Mouse (Mus musculus) layer of hippocampus, adult 2 months (tissue): ENCODE data around the gene 4930522H14Rik. TPM values are rescaled to one million over a fixed set of nuclear protein-coding genes. Genes with fewer than 3 reads are reported as not detected.

Source experiments
- DNase-seq, 2 experiments: peaks; one replicate each; pipeline ENCODE4 v3.0.0; 2022; ENCODE audit warnings: low spot score in 2 of 2
- H3K27ac ChIP-seq: fragments of 200-600 bp; 2 replicates; pipeline ENCODE4 v1.8.1; 2022
- H3K4me3 ChIP-seq: fragments of 200-600 bp; 2 replicates; pipeline ENCODE4 v1.8.1; 2022; ENCODE audit warnings: mild to moderate bottlenecking
- CTCF ChIP-seq: fragments of 200-600 bp; conservative IDR thresholded peaks from 2 replicates; pipeline ENCODE4 v1.8.1; 2022; ENCODE audit warnings: antibody characterized with exemption, mild to moderate bottlenecking, moderate library complexity
- long read RNA-seq, 2 experiments: library from polyadenylated mRNA; stranded (forward); transcript quantifications; one replicate each; pipeline ENCODE4 v2.0.0; 2021; ENCODE audit warnings: borderline mapping rate in 2 of 2
- total RNA-seq, 2 experiments: library from RNA; stranded (reverse); gene quantifications; 2 replicates each; pipeline ENCODE4 v1.2.3; 2021

4930522H14Rik gene
- not detected for total RNA-seq
- long read RNA-seq, experiment 1: 0 reads
- long read RNA-seq, experiment 2: 0 reads

GRCm38 (mm10) chr4:109531111-109531510, at the start of gene 4930522H14Rik:
Gene 4930522H14Rik (minus strand): TSS chr4:109531297.
- Histone ChIP-seq H3K4me3 (no peak within 1 kb of the TSS), H3K27ac (no peak within 1 kb of the TSS)
- no peak for TF ChIP-seq CTCF
- DNase-seq: no peak

- Histone ChIP-seq H3K27ac (no peak overlapping the region), H3K4me3 (no peak overlapping the region)
- TF ChIP-seq CTCF: no peak
- no peak for DNase-seq
These were observed 47.3 kb upstream of the 4930522H14Rik start for GRCm38 (mm10) chr4:109578356-109578755.

GRCm38 (mm10) chr4:109576933-109577332, 45.8 kb upstream of the 4930522H14Rik start:
- Histone ChIP-seq H3K27ac (no peak overlapping the region), H3K4me3 (no peak overlapping the region)
- TF ChIP-seq CTCF: peak; percentile 75
- DNase-seq: no peak

GRCm38 (mm10) chr4:109574845-109575244, 43.7 kb upstream of the 4930522H14Rik start:
- no peak for DNase-seq
- Histone ChIP-seq H3K27ac (no peak overlapping the region), H3K4me3 (no peak overlapping the region)
- TF ChIP-seq CTCF: no peak

GRCm38 (mm10) chr4:109574331-109574730, 43.2 kb upstream of the 4930522H14Rik start:
- Histone ChIP-seq H3K4me3 (no peak overlapping the region), H3K27ac (no peak overlapping the region)
- TF ChIP-seq CTCF: no peak
- DNase-seq: no peak

- no peak overlapping the region for H3K27ac ChIP-seq
- H3K4me3 ChIP-seq: no peak overlapping the region
- DNase-seq: no peak
- TF ChIP-seq CTCF: no peak
These were observed 41.5 kb upstream of the 4930522H14Rik start for GRCm38 (mm10) chr4:109572632-109573031.

- no peak for TF ChIP-seq CTCF
- Histone ChIP-seq H3K4me3 (no peak overlapping the region), H3K27ac (no peak overlapping the region)
- no peak for DNase-seq
These were observed 38.3 kb upstream of the 4930522H14Rik start for GRCm38 (mm10) chr4:109569421-109569820.

GRCm38 (mm10) chr4:109568959-109569358, 37.9 kb upstream of the 4930522H14Rik start:
- no peak for DNase-seq
- Histone ChIP-seq H3K4me3 (no peak overlapping the region), H3K27ac (no peak overlapping the region)
- no peak for TF ChIP-seq CTCF

GRCm38 (mm10) chr4:109564711-109565110, 33.6 kb upstream of the 4930522H14Rik start:
- no peak for TF ChIP-seq CTCF
- no peak for DNase-seq
- Histone ChIP-seq H3K4me3 (no peak overlapping the region), H3K27ac (no peak overlapping the region)

- DNase-seq: peak in 1 of 2 experiments; percentile 9
- no peak overlapping the region for H3K27ac ChIP-seq
- H3K4me3 ChIP-seq: no peak overlapping the region
- TF ChIP-seq CTCF: no peak
These were observed 19.4 kb upstream of the 4930522H14Rik start for GRCm38 (mm10) chr4:109550338-109551150.

GRCm38 (mm10) chr4:109547306-109547705, 16.2 kb upstream of the 4930522H14Rik start:
- Histone ChIP-seq H3K4me3 (no peak overlapping the region), H3K27ac (no peak overlapping the region)
- no peak for TF ChIP-seq CTCF
- no peak for DNase-seq

- no peak for TF ChIP-seq CTCF
- DNase-seq: no peak
- Histone ChIP-seq H3K4me3 (no peak overlapping the region), H3K27ac (no peak overlapping the region)
These were observed 15.4 kb upstream of the 4930522H14Rik start for GRCm38 (mm10) chr4:109546538-109546937.

- H3K4me3 ChIP-seq: no peak overlapping the region
- DNase-seq: no peak
- no peak for TF ChIP-seq CTCF
- no peak overlapping the region for H3K27ac ChIP-seq
These were observed 766 bp downstream of the 4930522H14Rik start for GRCm38 (mm10) chr4:109530245-109530816.

GRCm38 (mm10) chr4:109504885-109505284, 26.2 kb downstream of the 4930522H14Rik start:
- TF ChIP-seq CTCF: peak; percentile 88
- Histone ChIP-seq H3K27ac (no peak overlapping the region), H3K4me3 (no peak overlapping the region)
- DNase-seq: peak; percentile 51 to 65
